Mouse (Mus musculus): ENCODE results near the gene Bbip1.

DNA sequence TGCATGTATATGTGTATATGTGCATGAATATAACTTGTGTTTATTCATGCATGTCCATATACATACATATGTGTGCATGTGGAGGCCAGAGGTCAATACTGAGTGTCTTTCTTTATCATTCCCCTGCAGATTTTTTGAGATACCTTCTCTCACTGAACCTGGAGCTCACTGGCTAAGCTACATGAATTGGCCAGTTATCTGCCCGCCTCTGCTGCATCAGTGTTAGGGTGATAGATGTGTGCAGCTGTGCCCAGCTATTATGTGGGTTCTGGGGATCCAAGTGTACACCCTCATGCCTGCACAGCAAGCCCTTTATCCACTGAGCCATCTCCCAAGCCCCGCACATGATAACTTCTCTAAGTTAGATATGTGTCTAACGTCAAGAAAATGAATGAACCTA, 56.6 kb downstream of the Bbip1 start:
- TF ChIP-seq CTCF (conservative IDR thresholded peaks at IDR 0.05; ENCODE audit: low read length) (no peak), NANOG (IDR thresholded peaks at IDR 0.05; ENCODE audit: borderline replicate concordance, low read length) (no peak), POU5F1 (IDR thresholded peaks at IDR 0.05; ENCODE audit: borderline replicate concordance, low read length) (no peak)
